Mouse (Mus musculus): ENCODE results near the gene Psapl1.

- TF ChIP-seq POLR2A (IDR thresholded peaks at IDR 0.05; ENCODE audit: control insufficient read depth, low read depth, low read length) (no peak), CTCF (IDR thresholded peaks at IDR 0.05; ENCODE audit: control insufficient read depth, insufficient read depth, insufficient replicate concordance, low read depth, low read length) (no peak)
Measured at GRCm38 (mm10) chr5:36186294-36187053, 17.3 kb upstream of the Psapl1 start.

All from testis, adult 2 months (tissue).